Mouse (Mus musculus) left cerebral cortex, adult 11 months (tissue): ENCODE measurements around the gene Ccnt1.
"Not testable (repeated sequence)": the region's sequence is repeated elsewhere in the genome, so short reads cannot be mapped to it uniquely, and the experiment has no call there.

ENCODE experiments used
- DNase-seq: peaks from one replicate; pipeline ENCODE4 v3.0.0; 2022; ENCODE audit warnings: low spot score

Ccnt1 gene

GRCm38 (mm10) chr15:98543341-98543740, 27.4 kb downstream of the Ccnt1 start:
- DNase-seq, result no peak

GRCm38 (mm10) chr15:98541064-98541463, 29.7 kb downstream of the Ccnt1 start:
- no peak for DNase-seq

GRCm38 (mm10) chr15:98537923-98538322, 32.8 kb downstream of the Ccnt1 start:
- no peak for DNase-seq

- no peak for DNase-seq
Observed at GRCm38 (mm10) chr15:98536828-98537510, 33.8 kb downstream of the Ccnt1 start.

GRCm38 (mm10) chr15:98535921-98536320, 34.8 kb downstream of the Ccnt1 start:
- no peak for DNase-seq

GRCm38 (mm10) chr15:98533881-98534627, 36.7 kb downstream of the Ccnt1 start, which contains the start of gene Kansl2:
TSS of gene Kansl2 (minus strand) at chr15:98534264.
- peak; percentile 98 for DNase-seq

- no peak for DNase-seq
Observed at GRCm38 (mm10) chr15:98533035-98533531, 37.6 kb downstream of the Ccnt1 start.

- DNase-seq, result no peak
Observed at GRCm38 (mm10) chr15:98532281-98532680, 38.4 kb downstream of the Ccnt1 start.

GRCm38 (mm10) chr15:98528066-98528563, 42.6 kb downstream of the Ccnt1 start:
- no peak for DNase-seq

GRCm38 (mm10) chr15:98527056-98527771, 43.5 kb downstream of the Ccnt1 start:
- no peak for DNase-seq

GRCm38 (mm10) chr15:98526057-98526456, 44.7 kb downstream of the Ccnt1 start:
- DNase-seq, result no peak

- no peak for DNase-seq
Observed at GRCm38 (mm10) chr15:98521245-98521644, 49.5 kb downstream of the Ccnt1 start.

- no peak for DNase-seq
Observed at GRCm38 (mm10) chr15:98517380-98518355, 53.1 kb downstream of the Ccnt1 start.

GRCm38 (mm10) chr15:98514845-98515244, 55.9 kb downstream of the Ccnt1 start:
- not testable (repeated sequence) for DNase-seq

- DNase-seq, result no peak
Observed at GRCm38 (mm10) chr15:98514146-98514545, 56.6 kb downstream of the Ccnt1 start.

GRCm38 (mm10) chr15:98513676-98514075, 57.0 kb downstream of the Ccnt1 start:
- DNase-seq, result not testable (repeated sequence)

GRCm38 (mm10) chr15:98512799-98513321, 57.9 kb downstream of the Ccnt1 start:
- no peak for DNase-seq

GRCm38 (mm10) chr15:98512232-98512631, 58.5 kb downstream of the Ccnt1 start:
- DNase-seq, result no peak

GRCm38 (mm10) chr15:98511386-98511928, 59.3 kb downstream of the Ccnt1 start:
- no peak for DNase-seq
